Mouse (Mus musculus) stomach, embryonic 15.5 days (tissue): ENCODE data around the gene Tnxb. TPM values are rescaled to one million over a fixed set of nuclear protein-coding genes. Genes with fewer than 3 reads are reported as not detected.

Source experiments
- ATAC-seq: fragments of 200-750 bp; cut with Nextera tagmentation; 2 replicates; pipeline ENCODE4 v1.8.0; 2017; ENCODE audit warnings: low read depth, moderate number of reproducible peaks, moderate TSS enrichment; ENCODE audit not compliant: insufficient read depth, low FRiP score
- H3K27ac ChIP-seq: fragments of 300-500 bp; sonication (generic); 2 replicates; pipeline ENCODE4 v1.5.1; 2015; ENCODE audit warnings: mild to moderate bottlenecking, inconsistent platforms
- H3K27me3 ChIP-seq: fragments of 300-500 bp; sonication (generic); replicated peaks from 2 replicates; pipeline ENCODE4 v1.6.1; 2015; ENCODE audit warnings: inconsistent platforms
- H3K36me3 ChIP-seq: fragments of 300-500 bp; sonication (generic); 2 replicates; pipeline ENCODE4 v1.6.1; 2015; ENCODE audit warnings: inconsistent platforms
- H3K4me1 ChIP-seq: fragments of 300-500 bp; sonication (generic); 2 replicates; pipeline ENCODE4 v1.6.1; 2015; ENCODE audit warnings: inconsistent platforms
- H3K4me2 ChIP-seq: fragments of 300-500 bp; sonication (generic); 2 replicates; pipeline ENCODE4 v1.6.1; 2015; ENCODE audit warnings: mild to moderate bottlenecking, inconsistent platforms
- H3K4me3 ChIP-seq: fragments of 300-500 bp; sonication (generic); replicated peaks from 2 replicates; pipeline ENCODE4 v1.5.1; 2015; ENCODE audit warnings: inconsistent platforms
- H3K9ac ChIP-seq: fragments of 300-500 bp; sonication (generic); 2 replicates; pipeline ENCODE4 v1.6.1; 2015; ENCODE audit warnings: inconsistent platforms
- H3K9me3 ChIP-seq: fragments of 300-500 bp; sonication (generic); 2 replicates; pipeline ENCODE4 v1.6.1; 2016; ENCODE audit warnings: inconsistent platforms
- WGBS: fragments of 180-500 bp; shearing (Covaris S2); methylation state at CpG from one replicate; pipeline ENCODE4 v1.1.7; 2015; 5-methylcytosine and 5-hydroxymethylcytosine counted together
- polyA plus RNA-seq: library from polyadenylated mRNA; unstranded; fragments of >200 nt; fragmentation: Nextera tagmentation; extraction: Ambion mirVana; gene quantifications from 2 replicates; pipeline ENCODE4 v1.2.1, GENCODE M21; 2015

Tnxb gene
- polyA plus RNA-seq, 1 experiment from 2014 or later, result 1.4 TPM

DNA sequence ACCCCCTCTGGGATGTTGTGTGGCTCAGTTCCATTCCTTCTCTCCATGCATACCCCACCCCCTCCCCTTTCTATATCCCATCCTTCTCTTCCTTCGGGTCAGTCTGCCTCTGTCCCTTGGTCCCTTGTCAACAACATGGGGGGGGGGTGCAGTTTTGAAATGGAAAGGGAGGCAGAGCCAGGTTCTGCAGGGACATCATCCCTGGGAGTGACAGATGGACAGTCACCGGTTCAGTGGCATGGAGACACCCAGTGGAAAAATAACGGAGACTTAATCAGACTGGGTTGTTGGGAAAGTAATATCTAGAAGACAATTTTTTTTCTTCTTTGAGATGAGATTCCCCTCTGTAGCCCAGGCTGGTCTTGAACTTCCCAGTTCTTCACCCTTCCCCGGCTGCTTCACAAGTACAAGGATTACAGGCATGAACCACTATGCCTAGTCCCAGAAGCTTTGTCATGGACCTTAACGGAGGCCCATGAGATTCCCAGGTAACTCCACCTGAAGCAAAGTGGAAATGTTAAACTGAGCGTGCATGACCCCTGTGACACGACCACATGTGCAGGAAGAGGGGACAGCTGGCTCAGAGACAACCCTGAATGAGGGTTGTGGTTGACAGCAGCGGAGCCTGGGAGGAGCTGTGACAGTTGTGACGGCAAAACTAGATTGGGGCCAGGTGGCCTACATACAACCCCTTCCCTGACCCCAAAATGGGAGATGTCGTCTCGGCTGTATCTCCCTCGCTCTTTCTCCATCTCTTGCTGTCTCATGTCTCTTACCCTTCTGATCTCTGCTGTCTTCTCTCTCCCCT lies 40.3 kb upstream of the Tnxb start:
- Histone ChIP-seq H3K27ac (no peak overlapping the region), H3K9ac (no peak overlapping the region), H3K27me3 (peaks cover 26% of the 10 kb centered on the region), H3K4me1 (peaks cover 50% of the 10 kb centered on the region), H3K4me2 (peak overlapping the region; percentile 96), H3K36me3 (0 out of 2 replicates have a peak, but pooled peaks cover 2% of the 10 kb centered on the region), H3K4me3 (peak overlapping the region; percentile 77), H3K9me3 (no peaks in the 10 kb centered on the region)
- ATAC-seq, result no peak
- 27% methylated on average over 12 of the region's 12 CpGs for WGBS

DNA sequence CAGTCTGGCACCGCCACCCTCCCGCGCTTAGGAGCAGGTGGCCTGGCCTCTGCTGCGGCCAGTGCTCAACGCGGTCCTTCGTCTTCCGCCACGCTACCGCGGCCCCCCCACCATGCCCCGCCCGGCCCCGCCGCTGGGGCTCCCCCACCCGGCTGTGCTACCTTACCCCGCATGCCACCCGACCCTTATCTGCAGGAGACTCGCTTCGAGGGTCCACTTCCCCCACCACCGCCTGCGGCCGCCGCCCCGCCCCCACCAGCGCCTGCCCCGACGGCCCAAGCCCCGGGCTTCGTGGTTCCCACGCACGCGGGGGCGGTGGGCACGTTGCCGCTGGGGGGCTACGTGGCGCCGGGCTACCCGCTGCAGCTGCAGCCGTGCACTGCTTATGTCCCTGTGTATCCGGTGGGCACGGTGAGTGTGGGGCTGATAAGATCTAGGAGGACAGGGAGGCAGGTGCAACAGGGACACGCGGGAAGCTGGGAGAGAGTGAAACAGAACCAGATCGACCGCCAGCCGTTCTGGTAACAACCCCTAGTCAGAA lies 39.5 kb upstream of the Tnxb start:
- no peaks in the 10 kb centered on the region for H3K36me3 ChIP-seq
- H3K27me3 ChIP-seq, result peaks cover 26% of the 10 kb centered on the region
- ATAC-seq, result no peak
- H3K9me3 ChIP-seq, result no peaks in the 10 kb centered on the region
- no peak overlapping the region for H3K27ac ChIP-seq
- WGBS, result 5% methylated on average over 46 of the region's 48 CpGs
- no peak overlapping the region for H3K9ac ChIP-seq
- peak overlapping the region; percentile 41 for H3K4me3 ChIP-seq
- H3K4me2 ChIP-seq, result peak overlapping the region; percentile 84
- peaks cover 50% of the 10 kb centered on the region for H3K4me1 ChIP-seq

GRCm38 (mm10) chr17:34631647-34632046 lies 38.7 kb upstream of the Tnxb start:
- Histone ChIP-seq H3K27me3 (peaks cover 26% of the 10 kb centered on the region), H3K4me2 (peak overlapping the region; percentile 84), H3K4me3 (peak overlapping the region; percentile 41), H3K9ac (no peak overlapping the region), H3K9me3 (no peaks in the 10 kb centered on the region), H3K27ac (no peak overlapping the region), H3K4me1 (peaks cover 41% of the 10 kb centered on the region), H3K36me3 (no peaks in the 10 kb centered on the region)
- no peak for ATAC-seq
- 11% methylated on average over 12 of the region's 12 CpGs for WGBS

DNA sequence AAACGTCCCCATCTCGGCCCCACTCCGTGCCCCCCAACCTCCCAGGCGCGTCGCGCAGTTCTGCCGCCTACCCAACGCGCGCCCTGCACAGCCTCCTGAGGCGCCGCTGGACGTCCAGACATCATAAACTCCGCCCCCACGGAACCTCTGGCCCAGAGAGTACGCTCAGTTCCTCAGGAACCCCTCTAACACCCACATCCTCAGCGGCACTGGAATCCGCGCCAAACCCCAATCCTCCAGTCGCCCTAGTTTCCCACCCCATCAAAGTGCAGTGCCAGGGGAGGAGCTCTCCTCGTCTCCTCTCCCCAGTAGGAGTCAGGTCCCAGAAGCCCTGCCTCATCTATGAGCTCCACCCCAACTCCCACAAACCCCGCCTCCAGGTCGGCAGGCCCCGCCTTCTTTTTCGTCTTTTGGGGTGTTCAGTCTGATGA lies 38.1 kb upstream of the Tnxb start:
- peak overlapping the region; percentile 41 for H3K4me3 ChIP-seq
- no peaks in the 10 kb centered on the region for H3K36me3 ChIP-seq
- peak overlapping the region; percentile 84 for H3K4me2 ChIP-seq
- peak; percentile 58 for ATAC-seq
- H3K27me3 ChIP-seq, result peaks cover 26% of the 10 kb centered on the region
- H3K27ac ChIP-seq, result peak overlapping the region; percentile 26
- H3K4me1 ChIP-seq, result peaks cover 41% of the 10 kb centered on the region
- under 1% methylated on average over 26 of the region's 26 CpGs for WGBS
- H3K9ac ChIP-seq, result no peak overlapping the region
- H3K9me3 ChIP-seq, result no peaks in the 10 kb centered on the region

- no peak for ATAC-seq
- no peak overlapping the region for H3K9ac ChIP-seq
- no peaks in the 10 kb centered on the region for H3K9me3 ChIP-seq
- no peak overlapping the region for H3K4me3 ChIP-seq
- H3K27ac ChIP-seq, result no peak overlapping the region
- peaks cover 14% of the 10 kb centered on the region for H3K27me3 ChIP-seq
- H3K4me1 ChIP-seq, result peaks cover 23% of the 10 kb centered on the region
- WGBS, result 65% methylated on average over 2 of the region's 2 CpGs
- no peaks in the 10 kb centered on the region for H3K36me3 ChIP-seq
- no peak overlapping the region for H3K4me2 ChIP-seq
Observed at GRCm38 (mm10) chr17:34635671-34636070, 34.7 kb upstream of the Tnxb start.

DNA sequence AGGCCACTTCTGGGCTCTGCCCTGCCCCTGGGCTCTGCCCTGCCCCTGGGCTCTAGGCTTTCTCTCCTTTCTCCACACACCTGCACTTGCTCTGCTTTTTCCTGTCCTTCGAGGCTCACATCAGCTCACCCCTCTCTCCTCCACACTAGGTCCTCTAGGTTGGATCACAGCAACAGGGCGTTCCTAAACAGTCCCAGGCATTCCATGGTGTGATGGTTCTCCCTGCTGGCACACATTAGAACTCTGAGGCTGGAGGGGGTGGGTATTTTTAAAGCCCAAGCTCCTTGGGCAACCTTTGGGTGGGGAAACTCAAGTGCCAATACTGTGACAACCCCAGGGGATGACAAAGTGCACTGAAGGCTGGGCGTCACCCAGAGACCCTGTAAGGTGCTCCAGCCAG lies 32.9 kb upstream of the Tnxb start:
- 64% methylated on average over 3 of the region's 3 CpGs for WGBS
- Histone ChIP-seq H3K9ac (no peak overlapping the region), H3K36me3 (no peaks in the 10 kb centered on the region), H3K9me3 (no peaks in the 10 kb centered on the region), H3K4me2 (no peak overlapping the region), H3K4me3 (no peak overlapping the region), H3K27ac (no peak overlapping the region), H3K4me1 (peaks cover 10% of the 10 kb centered on the region; the same call in 1 of the 2 replicates), H3K27me3 (no peaks in the 10 kb centered on the region)
- ATAC-seq, result no peak

DNA sequence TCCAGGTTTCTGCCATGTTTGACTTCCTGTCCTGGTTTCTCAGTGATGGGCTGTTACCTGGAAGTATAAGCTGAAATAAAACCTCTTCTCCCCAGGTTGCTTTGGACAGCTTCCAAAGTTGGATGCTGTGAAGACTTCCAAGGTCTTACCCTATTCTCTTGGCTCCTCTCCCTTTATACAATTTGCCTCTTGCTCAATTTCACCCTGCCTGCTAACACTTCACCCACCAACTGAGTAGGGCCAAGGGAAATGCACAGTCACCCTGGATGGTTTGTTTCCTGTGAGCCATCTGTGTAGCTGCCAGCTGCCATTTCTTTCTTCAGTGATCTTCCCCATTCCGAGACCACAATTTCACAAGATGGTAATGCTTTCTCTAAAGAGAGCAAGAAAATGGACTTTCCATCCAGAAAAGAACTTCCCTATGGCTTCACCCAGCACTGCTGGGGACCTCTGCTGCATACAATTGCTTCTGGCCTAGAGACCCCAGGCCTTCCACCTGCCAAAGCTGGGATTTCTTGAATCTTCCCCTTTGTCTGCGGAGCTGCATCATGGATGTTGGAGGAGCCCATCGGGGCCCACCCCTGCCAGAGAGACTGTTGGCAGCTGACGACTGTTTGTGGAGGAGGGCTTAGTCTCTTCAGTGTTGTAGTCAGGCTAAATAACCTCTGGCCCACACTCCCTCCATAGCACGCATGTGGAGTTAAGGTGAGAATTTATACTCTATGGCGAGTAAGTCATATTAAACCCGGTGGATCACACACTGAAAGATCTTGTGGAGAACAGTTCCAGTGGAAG lies 30.7 kb upstream of the Tnxb start:
- no peak for ATAC-seq
- no peak overlapping the region for H3K4me3 ChIP-seq
- WGBS, result 74% methylated on average over 7 of the region's 7 CpGs

GRCm38 (mm10) chr17:34640778-34641601 lies 29.3 kb upstream of the Tnxb start:
- Histone ChIP-seq H3K4me3 (no peak overlapping the region), H3K9ac (no peak overlapping the region), H3K27ac (peak overlapping the region; percentile 60), H3K4me2 (peak overlapping the region; percentile 9; the same call in 1 of the 2 replicates), H3K27me3 (no peaks in the 10 kb centered on the region), H3K36me3 (no peaks in the 10 kb centered on the region), H3K4me1 (peaks cover 19% of the 10 kb centered on the region), H3K9me3 (no peaks in the 10 kb centered on the region)
- peak; percentile 38; the same call in 1 of the 2 replicates for ATAC-seq
- 18% methylated on average over 11 of the region's 11 CpGs for WGBS

More for the DNA sequence above, 30.7 kb upstream of the Tnxb start:
- H3K27ac ChIP-seq, result no peak overlapping the region
- no peaks in the 10 kb centered on the region for H3K9me3 ChIP-seq
- no peaks in the 10 kb centered on the region for H3K36me3 ChIP-seq
- no peak overlapping the region for H3K4me2 ChIP-seq
- no peak overlapping the region for H3K9ac ChIP-seq
- H3K4me1 ChIP-seq, result peaks cover 10% of the 10 kb centered on the region; the same call in 1 of the 2 replicates
- no peaks in the 10 kb centered on the region for H3K27me3 ChIP-seq

- Histone ChIP-seq H3K4me3 (no peak overlapping the region), H3K9me3 (no peaks in the 10 kb centered on the region), H3K27ac (no peak overlapping the region), H3K4me1 (peaks cover 25% of the 10 kb centered on the region), H3K27me3 (no peaks in the 10 kb centered on the region), H3K4me2 (no peak overlapping the region), H3K36me3 (no peaks in the 10 kb centered on the region), H3K9ac (no peak overlapping the region)
- WGBS, result 69% methylated on average over 3 of the region's 3 CpGs
- no peak for ATAC-seq
Observed at GRCm38 (mm10) chr17:34641945-34642344, 28.4 kb upstream of the Tnxb start.

DNA sequence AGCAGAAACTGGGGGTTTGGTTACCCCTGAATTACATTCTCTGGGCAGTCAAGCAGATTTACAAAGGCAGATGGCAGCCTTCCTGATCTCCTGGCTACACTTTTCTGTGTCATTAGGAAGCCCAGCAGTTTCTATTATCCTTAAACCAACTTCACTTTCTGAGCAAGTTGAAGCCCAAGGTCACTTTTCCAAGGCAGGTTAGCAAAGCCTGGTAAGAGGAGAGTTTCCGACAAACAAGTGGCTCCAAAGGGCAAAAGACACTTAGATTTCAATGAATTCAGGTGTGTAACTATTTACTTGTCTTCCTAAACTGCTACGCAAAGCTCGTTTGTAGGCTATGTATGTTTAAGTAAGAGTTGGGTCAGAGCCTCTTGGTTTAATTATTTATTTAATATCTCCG lies 27.0 kb upstream of the Tnxb start:
- WGBS, result 75% methylated on average over 4 of the region's 4 CpGs
- ATAC-seq, result no peak
- Histone ChIP-seq H3K4me3 (no peak overlapping the region), H3K4me1 (peaks cover 34% of the 10 kb centered on the region), H3K9me3 (no peaks in the 10 kb centered on the region), H3K27ac (no peak overlapping the region), H3K27me3 (no peaks in the 10 kb centered on the region), H3K36me3 (no peaks in the 10 kb centered on the region), H3K4me2 (no peak overlapping the region), H3K9ac (no peak overlapping the region)

DNA sequence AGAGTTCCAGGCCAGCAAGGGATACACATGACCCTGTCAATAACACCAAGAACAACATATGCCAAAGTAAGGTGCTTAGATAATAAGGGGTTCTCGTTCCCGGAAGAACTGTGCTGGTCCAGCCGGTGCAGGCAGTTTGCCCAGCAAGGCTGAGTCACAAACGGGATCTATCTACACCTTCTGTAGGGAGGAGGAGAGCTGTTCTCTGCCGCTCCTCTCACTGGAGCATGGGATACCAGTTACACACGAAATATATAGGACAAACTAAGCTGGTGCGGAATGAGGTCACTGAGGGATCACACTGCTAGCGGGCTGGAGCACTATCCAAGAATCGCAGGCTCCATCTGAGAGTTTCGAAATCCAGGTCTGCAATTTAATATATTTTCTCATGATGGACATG lies 26.4 kb upstream of the Tnxb start:
- peaks cover 36% of the 10 kb centered on the region for H3K4me1 ChIP-seq
- no peak overlapping the region for H3K4me3 ChIP-seq
- no peak for ATAC-seq
- H3K36me3 ChIP-seq, result no peaks in the 10 kb centered on the region
- WGBS, result 82% methylated on average over 10 of the region's 10 CpGs
- no peaks in the 10 kb centered on the region for H3K27me3 ChIP-seq
- H3K4me2 ChIP-seq, result no peak overlapping the region
- H3K27ac ChIP-seq, result no peak overlapping the region
- no peaks in the 10 kb centered on the region for H3K9me3 ChIP-seq
- no peak overlapping the region for H3K9ac ChIP-seq
